Comparison of ENCODE assay signal across 26 mouse cellular contexts in the genomic region with DNA sequence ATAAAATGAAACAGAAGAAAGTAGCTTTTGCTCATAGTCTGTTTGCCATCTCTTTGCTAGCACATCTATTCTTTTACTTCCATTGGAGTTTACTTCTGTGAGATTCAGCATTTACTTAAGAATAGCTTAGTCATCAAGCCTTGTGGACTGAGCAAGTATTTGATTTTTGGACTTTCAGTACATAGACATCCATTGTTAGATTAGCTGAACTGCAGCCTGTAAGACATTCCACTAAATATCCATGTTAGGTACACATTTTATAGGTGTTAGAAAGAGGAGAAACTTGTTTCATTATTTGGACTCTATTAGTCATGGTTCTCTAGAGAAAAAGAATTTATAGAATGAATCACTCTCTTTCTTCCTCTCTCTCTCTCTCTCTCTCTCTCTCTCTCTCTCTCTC.
DNase-seq lines count a peak whose midpoint lies in the region; ATAC-seq and TF ChIP-seq lines count a peak whose summit lies in the region.
"Had no signal": no experiment of that assay in that cellular context is flagged by ENCODE, and none has a peak within 500 bp of the region (broad histone marks: within the 10 kb centered on the region; RNA-seq: fewer than 3 reads in every experiment).

No protein-coding gene starts in this region.

- no peak overlapping the region for H3K4me2 ChIP-seq in kidney, postnatal 0 days (ENCODE audit: low read length)
- no peak overlapping the region for H3K4me2 ChIP-seq in stomach, embryonic 15.5 days
- H3K4me2 ChIP-seq: embryonic facial prominence, embryonic 12.5 days; embryonic facial prominence, embryonic 15.5 days; heart, embryonic 12.5 days; heart, embryonic 15.5 days; hindbrain, embryonic 13.5 days had no signal

- no peaks in the 10 kb centered on the region for H3K36me3 ChIP-seq in kidney, postnatal 0 days (ENCODE audit: insufficient read depth, low read length)
- no peaks in the 10 kb centered on the region for H3K36me3 ChIP-seq in stomach, embryonic 15.5 days
- H3K36me3 ChIP-seq: embryonic facial prominence, embryonic 12.5 days; embryonic facial prominence, embryonic 15.5 days; heart, embryonic 12.5 days; heart, embryonic 15.5 days; hindbrain, embryonic 10.5 days; hindbrain, embryonic 13.5 days had no signal

- in situ Hi-C loops in Patski (cut with MboI; ENCODE audit: low pct_unique_long_range_greater_than_20kb) = no loop called here

- H3K9ac ChIP-seq in kidney, postnatal 0 days (ENCODE audit: low read depth, low read length) = no peak overlapping the region
- H3K9ac ChIP-seq in stomach, embryonic 15.5 days = no peak overlapping the region
- H3K9ac ChIP-seq: embryonic facial prominence, embryonic 12.5 days; embryonic facial prominence, embryonic 15.5 days; forebrain, postnatal 0 days; heart, embryonic 12.5 days; heart, embryonic 15.5 days; hindbrain, embryonic 13.5 days had no signal

- no peak overlapping the region for H3K4me3 ChIP-seq in kidney, postnatal 0 days (replicated peaks; ENCODE audit: low read depth, low read length)
- H3K4me3 ChIP-seq in stomach, embryonic 15.5 days (replicated peaks) = no peak overlapping the region
- H3K4me3 ChIP-seq: embryonic facial prominence, embryonic 12.5 days; embryonic facial prominence, embryonic 15.5 days; gastrocnemius, adult 2 months; heart, embryonic 12.5 days; heart, embryonic 15.5 days; hindbrain, embryonic 10.5 days; hindbrain, embryonic 13.5 days had no signal

- H3K4me1 ChIP-seq in kidney, postnatal 0 days (replicated peaks; ENCODE audit: insufficient read depth, low read length) = no peaks in the 10 kb centered on the region
- no peaks in the 10 kb centered on the region for H3K4me1 ChIP-seq in stomach, embryonic 15.5 days
- H3K4me1 ChIP-seq: embryonic facial prominence, embryonic 12.5 days; embryonic facial prominence, embryonic 15.5 days; heart, embryonic 12.5 days; heart, embryonic 15.5 days; hindbrain, embryonic 10.5 days; hindbrain, embryonic 13.5 days had no signal

- TF ChIP-seq CTCF in kidney, postnatal 0 days (IDR thresholded peaks at IDR 0.05; ENCODE audit: low read depth) = no peak
- no peak for TF ChIP-seq CTCF in Patski (IDR thresholded peaks at IDR 0.05)

- H3K9me3 ChIP-seq in kidney, postnatal 0 days (replicated peaks; ENCODE audit: low read length) = no peaks in the 10 kb centered on the region
- H3K9me3 ChIP-seq in stomach, embryonic 15.5 days = no peaks in the 10 kb centered on the region
- H3K9me3 ChIP-seq: embryonic facial prominence, embryonic 12.5 days; embryonic facial prominence, embryonic 15.5 days; heart, embryonic 12.5 days; heart, embryonic 15.5 days; hindbrain, embryonic 10.5 days; hindbrain, embryonic 13.5 days had no signal

- POLR2A ChIA-PET in Patski (lab: Charles Lee) = no interaction called here

- ATAC-seq in kidney, postnatal 0 days (replicated peaks; ENCODE audit: low FRiP score, low read depth) = no peak
- ATAC-seq in Patski = peak; percentile 20
- peak; percentile 66; the same call in 1 of the 2 replicates for ATAC-seq in stomach, embryonic 15.5 days (ENCODE audit: insufficient read depth, low FRiP score, low read depth)
- ATAC-seq: CD4-positive, CD25-positive, alpha-beta regulatory T cell, adult 4 months; forebrain, embryonic 14.5 days; forebrain, postnatal 0 days; hindbrain, embryonic 16.5 days had no signal

- no peaks in the 10 kb centered on the region for H3K27me3 ChIP-seq in kidney, postnatal 0 days (ENCODE audit: insufficient read depth, low read length)
- no peaks in the 10 kb centered on the region for H3K27me3 ChIP-seq in Patski
- no peaks in the 10 kb centered on the region for H3K27me3 ChIP-seq in stomach, embryonic 15.5 days (replicated peaks)
- H3K27me3 ChIP-seq: embryonic facial prominence, embryonic 12.5 days; embryonic facial prominence, embryonic 15.5 days; heart, embryonic 12.5 days; heart, embryonic 15.5 days; hindbrain, embryonic 13.5 days had no signal

- DNase-seq in kidney, postnatal 0 days (ENCODE audit: low spot score) = peak; percentile 1
- no peak for DNase-seq in kidney, adult 11 months
- no peak for DNase-seq in Patski (ENCODE audit: low read depth, low spot score)
- no peak for DNase-seq in natural killer cell, adult 2 months (ENCODE audit: low spot score in 2 of 2)
- DNase-seq in thymus, postnatal 36 days = no peak
- DNase-seq: adrenal gland, postnatal 10 days; adrenal gland, postnatal 36 days; cerebellum, adult 18-20 months; cerebellum, adult 9-11 months; cerebellum, postnatal 25 days; forebrain, postnatal 0 days; gastrocnemius, adult 2 months; gastrocnemius, postnatal 14 days; heart, adult 18-20 months; heart, postnatal 10 days; heart, postnatal 36 days had no signal

- no peak overlapping the region for H3K27ac ChIP-seq in kidney, postnatal 0 days
- H3K27ac ChIP-seq in stomach, embryonic 15.5 days = no peak overlapping the region
- H3K27ac ChIP-seq: embryonic facial prominence, embryonic 12.5 days; embryonic facial prominence, embryonic 15.5 days; gastrocnemius, adult 2 months; heart, embryonic 15.5 days; hindbrain, embryonic 10.5 days; hindbrain, embryonic 13.5 days had no signal

- CTCF ChIA-PET in Patski (lab: Charles Lee) = no interaction called here
